Mouse (Mus musculus) liver (tissue): ENCODE results near the gene Dph2.

Experiments used
- DNase-seq: peaks from one replicate; pipeline ENCODE4 v3.0.0-alpha.2; 2020; ENCODE audit warnings: mixed read lengths

Gene Dph2

GRCm38 (mm10) chr4:117870437-117870836 is 21.4 kb downstream of the Dph2 start:
- DNase-seq = peak; percentile 50

GRCm38 (mm10) chr4:117869317-117869716 is 22.5 kb downstream of the Dph2 start:
- no peak for DNase-seq

GRCm38 (mm10) chr4:117867823-117868222 is 24.0 kb downstream of the Dph2 start:
- DNase-seq = peak; percentile 77

- DNase-seq = no peak
Observed at GRCm38 (mm10) chr4:117867000-117867399, 24.8 kb downstream of the Dph2 start.

GRCm38 (mm10) chr4:117866083-117866482 is 25.7 kb downstream of the Dph2 start:
- peak; percentile 30 for DNase-seq

- peak; percentile 55 for DNase-seq
Observed at GRCm38 (mm10) chr4:117862823-117863222, 29.0 kb downstream of the Dph2 start.

GRCm38 (mm10) chr4:117860570-117860969 is 31.3 kb downstream of the Dph2 start:
- DNase-seq = no peak

- peak; percentile 80 for DNase-seq
Observed at GRCm38 (mm10) chr4:117858794-117859193, 33.0 kb downstream of the Dph2 start.

- no peak for DNase-seq
Observed at GRCm38 (mm10) chr4:117855146-117855545, 36.7 kb downstream of the Dph2 start.

- no peak for DNase-seq
Observed at GRCm38 (mm10) chr4:117852152-117852868, 39.5 kb downstream of the Dph2 start.

GRCm38 (mm10) chr4:117850871-117851270 is 41.0 kb downstream of the Dph2 start:
- no peak for DNase-seq

GRCm38 (mm10) chr4:117850176-117850575 is 41.7 kb downstream of the Dph2 start:
- DNase-seq = no peak

- DNase-seq = no peak
Observed at GRCm38 (mm10) chr4:117849506-117849905, 42.3 kb downstream of the Dph2 start.

GRCm38 (mm10) chr4:117849063-117849462 is 42.8 kb downstream of the Dph2 start:
- no peak for DNase-seq

- no peak for DNase-seq
Observed at GRCm38 (mm10) chr4:117847011-117847410, 44.8 kb downstream of the Dph2 start.

- no peak for DNase-seq
Observed at GRCm38 (mm10) chr4:117846261-117846660, 45.6 kb downstream of the Dph2 start.

GRCm38 (mm10) chr4:117845316-117845715 is 46.5 kb downstream of the Dph2 start:
- no peak for DNase-seq

GRCm38 (mm10) chr4:117844467-117844866 is 47.4 kb downstream of the Dph2 start:
- no peak for DNase-seq

- no peak for DNase-seq
Observed at GRCm38 (mm10) chr4:117843101-117843500, 48.7 kb downstream of the Dph2 start.

GRCm38 (mm10) chr4:117841566-117841965 is 50.3 kb downstream of the Dph2 start:
- DNase-seq = no peak

GRCm38 (mm10) chr4:117840821-117841220 is 51.0 kb downstream of the Dph2 start:
- no peak for DNase-seq

- no peak for DNase-seq
Observed at GRCm38 (mm10) chr4:117839366-117839765, 52.5 kb downstream of the Dph2 start.
